Mouse (Mus musculus) heart, postnatal 0 days (tissue): ENCODE measurements at regions not wholly inside any gene's neighbourhood (a gene's known extent, or its start where the extent isn't known, plus 50 kb on each side); places are given as distances from the start of the nearest gene placed in this dataset.

ENCODE experiments used
- CTCF ChIP-seq: IDR thresholded peaks from 2 replicates; pipeline ENCODE4 v1.5.1; 2016; ENCODE audit warnings: antibody characterized with exemption, control low read depth, low read depth
- EP300 ChIP-seq: IDR thresholded peaks from 2 replicates; pipeline ENCODE4 v1.6.1; 2016; ENCODE audit warnings: antibody characterized with exemption, low read depth

DNA sequence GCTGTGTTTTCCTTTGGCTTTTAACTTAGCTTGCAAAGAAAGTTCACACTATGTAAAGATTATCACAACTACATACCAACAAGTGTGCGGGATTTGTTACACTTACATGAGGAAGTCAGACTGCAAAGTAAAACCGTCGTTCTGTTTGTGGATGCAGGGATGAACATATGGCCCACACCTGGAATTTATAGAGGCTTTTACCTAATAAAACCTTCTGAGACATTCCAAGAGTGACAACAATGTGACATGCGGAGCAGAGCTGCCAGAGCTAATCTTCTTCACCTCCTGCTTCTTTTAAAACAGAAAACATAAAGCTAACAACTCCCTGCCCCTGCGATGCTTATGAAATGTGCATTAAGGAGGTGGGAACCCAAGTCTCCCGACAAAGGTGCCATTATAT lies 424.1 kb downstream of the Mdfic start:
- TF ChIP-seq CTCF (no peak), EP300 (no peak)
